Mouse (Mus musculus) MEL (cell line): ENCODE measurements at regions not wholly inside any gene's neighbourhood (a gene's known extent, or its start where the extent isn't known, plus 50 kb on each side); places are given as distances from the start of the nearest gene placed in this dataset.

Experiments used
- DNase-seq: peaks from one replicate; pipeline ENCODE4 v3.0.0; 2011; ENCODE audit warnings: low read depth, low spot score
- H3K27ac ChIP-seq: 2 replicates; pipeline ENCODE4 v1.5.1; 2012; ENCODE audit warnings: low read depth, mild to moderate bottlenecking, control low read depth, low read length, moderate library complexity; ENCODE audit not compliant: control insufficient read depth
- H3K27me3 ChIP-seq, 2 experiments: fragments of 150-350 bp in 1 of 2; sonication (generic) in 1 of 2; 2 replicates each; pipeline ENCODE4 v1.6.1; 2012; ENCODE audit warnings: low read length in 2 of 2, mild to moderate bottlenecking in 2 of 2, improper control_type of control experiment in 1 of 2, moderate library complexity in 1 of 2; ENCODE audit not compliant: insufficient read depth in 2 of 2, control insufficient read depth in 1 of 2
- H3K36me3 ChIP-seq, 2 experiments: 2 replicates each; pipeline ENCODE4 v1.6.1; 2012 to 2014; ENCODE audit warnings: low read length in 2 of 2, improper control_type of control experiment in 1 of 2, inconsistent platforms in 1 of 2, mild to moderate bottlenecking in 1 of 2; ENCODE audit not compliant: insufficient read depth in 2 of 2, control insufficient read depth in 1 of 2
- H3K4me1 ChIP-seq, 2 experiments: fragments of 150-350 bp in 1 of 2; sonication (generic) in 1 of 2; 2 replicates each; pipeline ENCODE4 v1.6.1; 2012; ENCODE audit warnings: low read length in 2 of 2, improper control_type of control experiment in 1 of 2, mild to moderate bottlenecking in 1 of 2; ENCODE audit not compliant: insufficient read depth in 2 of 2, control insufficient read depth in 1 of 2
- H3K4me3 ChIP-seq, 2 experiments: fragments of 150-350 bp in 1 of 2; sonication (generic) in 1 of 2; 2 replicates each; pipeline ENCODE4 v1.5.1; 2012; ENCODE audit warnings: low read depth in 2 of 2, low read length in 2 of 2, mild to moderate bottlenecking in 2 of 2, moderate library complexity in 2 of 2, control low read depth in 1 of 2, improper control_type of control experiment in 1 of 2; ENCODE audit not compliant: control insufficient read depth in 1 of 2, insufficient read depth in 1 of 2
- H3K79me2 ChIP-seq: 2 replicates; pipeline ENCODE4 v1.6.1; 2012; ENCODE audit warnings: mild to moderate bottlenecking, low read length, moderate library complexity; ENCODE audit not compliant: control insufficient read depth, poor library complexity, insufficient read depth
- H3K9ac ChIP-seq: 2 replicates; pipeline ENCODE4 v1.6.1; 2012; ENCODE audit warnings: low read depth, mild to moderate bottlenecking, control low read depth, low read length, moderate library complexity; ENCODE audit not compliant: control insufficient read depth, poor library complexity, severe bottlenecking
- H3K9me3 ChIP-seq: fragments of 150-350 bp; sonication (generic); replicated peaks from 2 replicates; pipeline ENCODE4 v1.6.1; 2012; ENCODE audit warnings: mild to moderate bottlenecking, low read length, improper control_type of control experiment, moderate library complexity; ENCODE audit not compliant: insufficient read depth
- BHLHE40 ChIP-seq: IDR thresholded peaks from 2 replicates; pipeline ENCODE4 v1.6.1; 2012; ENCODE audit warnings: low read depth, mild to moderate bottlenecking, inconsistent platforms, low read length, improper control_type of control experiment, borderline replicate concordance
- CHD1 ChIP-seq: IDR thresholded peaks from 2 replicates; pipeline ENCODE4 v1.6.1; 2012; ENCODE audit warnings: low read depth, mild to moderate bottlenecking, inconsistent platforms, low read length, improper control_type of control experiment
- CTCF ChIP-seq, 3 experiments: IDR thresholded peaks in 2 of 3; conservative IDR thresholded peaks in 1 of 3; 2 replicates each; pipeline ENCODE4 v1.5.1; 2011 to 2012; ENCODE audit warnings: low read length in 3 of 3, low read depth in 2 of 3, mild to moderate bottlenecking in 2 of 3, improper control_type of control experiment in 1 of 3, inconsistent platforms in 1 of 3, mixed read lengths in 1 of 3, moderate library complexity in 1 of 3; ENCODE audit not compliant: control insufficient read depth in 1 of 3, insufficient read depth in 1 of 3, poor library complexity in 1 of 3, severe bottlenecking in 1 of 3
- ELF1 ChIP-seq: IDR thresholded peaks from 2 replicates; pipeline ENCODE4 v1.6.1; 2014; ENCODE audit warnings: low read depth, mild to moderate bottlenecking, inconsistent platforms, low read length, improper control_type of control experiment, moderate library complexity
- EP300 ChIP-seq, 2 experiments: IDR thresholded peaks; 2 replicates each; pipeline ENCODE4 v1.6.1; 2011; ENCODE audit warnings: improper control_type of control experiment in 2 of 2, low read length in 2 of 2, low read depth in 1 of 2, mild to moderate bottlenecking in 1 of 2
- ETS1 ChIP-seq: IDR thresholded peaks from 2 replicates; pipeline ENCODE4 v1.6.1; 2012; ENCODE audit warnings: low read depth, mild to moderate bottlenecking, inconsistent platforms, low read length, improper control_type of control experiment, moderate library complexity
- GABPA ChIP-seq: IDR thresholded peaks from 2 replicates; pipeline ENCODE4 v1.6.1; 2012; ENCODE audit warnings: low read depth, mild to moderate bottlenecking, inconsistent platforms, low read length, improper control_type of control experiment, moderate library complexity
- GATA1 ChIP-seq: IDR thresholded peaks from 2 replicates; pipeline ENCODE4 v1.6.1; 2011; ENCODE audit warnings: low read depth, low read length, improper control_type of control experiment
- HCFC1 ChIP-seq: IDR thresholded peaks from 2 replicates; pipeline ENCODE4 v1.6.1; 2012; ENCODE audit warnings: low read depth, mild to moderate bottlenecking, inconsistent platforms, low read length, improper control_type of control experiment, moderate library complexity
- JUND ChIP-seq: IDR thresholded peaks from 2 replicates; pipeline ENCODE4 v1.6.1; 2011; ENCODE audit warnings: low read depth, mild to moderate bottlenecking, improper control_type of control experiment, low read length
- KAT2A ChIP-seq: conservative IDR thresholded peaks from 2 replicates; pipeline ENCODE4 v1.6.1; 2012; ENCODE audit warnings: low read depth, low read length, improper control_type of control experiment, inconsistent platforms
- MAFK ChIP-seq: IDR thresholded peaks from 2 replicates; pipeline ENCODE4 v1.6.1; 2011; ENCODE audit warnings: low read depth, mild to moderate bottlenecking, low read length, improper control_type of control experiment, borderline replicate concordance
- MAX ChIP-seq: IDR thresholded peaks from 2 replicates; pipeline ENCODE4 v1.6.1; 2011; ENCODE audit warnings: low read length, improper control_type of control experiment
- MAZ ChIP-seq: IDR thresholded peaks from 2 replicates; pipeline ENCODE4 v1.6.1; 2012; ENCODE audit warnings: low read depth, mild to moderate bottlenecking, inconsistent platforms, low read length, improper control_type of control experiment
- MEF2A ChIP-seq: IDR thresholded peaks from 2 replicates; pipeline ENCODE4 v1.6.1; 2014; ENCODE audit warnings: low read depth, mild to moderate bottlenecking, inconsistent platforms, low read length, improper control_type of control experiment; ENCODE audit not compliant: poor library complexity, insufficient replicate concordance, severe bottlenecking; ENCODE audit errors: extremely low read depth
- MXI1 ChIP-seq: IDR thresholded peaks from 2 replicates; pipeline ENCODE4 v1.6.1; 2011; ENCODE audit warnings: mild to moderate bottlenecking, low read depth, low read length, improper control_type of control experiment
- MYC ChIP-seq: IDR thresholded peaks from 2 replicates; pipeline ENCODE4 v1.6.1; 2011; ENCODE audit warnings: low read depth, mild to moderate bottlenecking, low read length, improper control_type of control experiment, moderate library complexity
- NELFE ChIP-seq: IDR thresholded peaks from 2 replicates; pipeline ENCODE4 v1.6.1; 2011; ENCODE audit warnings: low read depth, low read length, improper control_type of control experiment
- NRF1 ChIP-seq: IDR thresholded peaks from 2 replicates; pipeline ENCODE4 v1.6.1; 2014; ENCODE audit warnings: low read depth, mild to moderate bottlenecking, inconsistent platforms, low read length, improper control_type of control experiment, moderate library complexity; ENCODE audit not compliant: poor library complexity, insufficient read depth, severe bottlenecking
- POLR2AphosphoS2 ChIP-seq: IDR thresholded peaks from 2 replicates; pipeline ENCODE4 v1.6.1; 2011; ENCODE audit warnings: low read length, improper control_type of control experiment
- POLR2AphosphoS5 ChIP-seq: IDR thresholded peaks from 2 replicates; pipeline ENCODE4 v1.6.1; 2012; ENCODE audit warnings: low read depth, borderline replicate concordance, mild to moderate bottlenecking, inconsistent platforms, low read length, moderate library complexity, mixed read lengths
- RAD21 ChIP-seq: IDR thresholded peaks from 2 replicates; pipeline ENCODE4 v1.6.1; 2011; ENCODE audit warnings: mild to moderate bottlenecking, low read depth, low read length, improper control_type of control experiment
- RCOR1 ChIP-seq: IDR thresholded peaks from 2 replicates; pipeline ENCODE4 v1.6.1; 2012; ENCODE audit warnings: low read depth, mild to moderate bottlenecking, inconsistent platforms, low read length, improper control_type of control experiment
- SIN3A ChIP-seq: IDR thresholded peaks from 2 replicates; pipeline ENCODE4 v1.6.1; 2012; ENCODE audit warnings: low read length, improper control_type of control experiment, inconsistent platforms
- SMC3 ChIP-seq: IDR thresholded peaks from 2 replicates; pipeline ENCODE4 v1.6.1; 2011; ENCODE audit warnings: low read depth, low read length, improper control_type of control experiment
- TAL1 ChIP-seq: IDR thresholded peaks from 2 replicates; pipeline ENCODE4 v1.6.1; 2012; ENCODE audit warnings: mild to moderate bottlenecking, inconsistent platforms, low read length, moderate library complexity, mixed read lengths
- TBP ChIP-seq: IDR thresholded peaks from 2 replicates; pipeline ENCODE4 v1.8.0; 2011; ENCODE audit warnings: low read depth, low read length, improper control_type of control experiment
- TCF12 ChIP-seq: IDR thresholded peaks from 2 replicates; pipeline ENCODE4 v1.6.1; 2014; ENCODE audit warnings: low read depth, mild to moderate bottlenecking, inconsistent platforms, low read length, improper control_type of control experiment, moderate library complexity
- UBTF ChIP-seq: IDR thresholded peaks from 2 replicates; pipeline ENCODE4 v1.6.1; 2012; ENCODE audit warnings: low read depth, mild to moderate bottlenecking, inconsistent platforms, low read length, improper control_type of control experiment, moderate library complexity, borderline replicate concordance; ENCODE audit not compliant: insufficient read depth
- USF1 ChIP-seq: IDR thresholded peaks from 2 replicates; pipeline ENCODE4 v1.6.1; 2014; ENCODE audit warnings: low read depth, mild to moderate bottlenecking, inconsistent platforms, low read length, improper control_type of control experiment, moderate library complexity
- ZC3H11A ChIP-seq: IDR thresholded peaks from 2 replicates; pipeline ENCODE4 v1.6.1; 2012; ENCODE audit warnings: low read depth, mild to moderate bottlenecking, inconsistent platforms, low read length, improper control_type of control experiment
- ZKSCAN1 ChIP-seq: IDR thresholded peaks from 2 replicates; pipeline ENCODE4 v1.6.1; 2012; ENCODE audit warnings: low read depth, mild to moderate bottlenecking, inconsistent platforms, low read length, improper control_type of control experiment, moderate library complexity
- ZMIZ1 ChIP-seq: IDR thresholded peaks from 2 replicates; pipeline ENCODE4 v1.6.1; 2012; ENCODE audit warnings: low read depth, mild to moderate bottlenecking, inconsistent platforms, low read length, improper control_type of control experiment, moderate library complexity
- ZNF384 ChIP-seq: IDR thresholded peaks from 2 replicates; pipeline ENCODE4 v1.6.1; 2012; ENCODE audit warnings: low read depth, mild to moderate bottlenecking, inconsistent platforms, low read length, improper control_type of control experiment

GRCm38 (mm10) chr1:69340481-69340880 is 232.6 kb upstream of the Erbb4 start:
- 0 out of 4 replicates have a peak, but pooled peaks cover 0 to 6% of the 10 kb centered on the region in 2 experiments for H3K4me1 ChIP-seq

DNA sequence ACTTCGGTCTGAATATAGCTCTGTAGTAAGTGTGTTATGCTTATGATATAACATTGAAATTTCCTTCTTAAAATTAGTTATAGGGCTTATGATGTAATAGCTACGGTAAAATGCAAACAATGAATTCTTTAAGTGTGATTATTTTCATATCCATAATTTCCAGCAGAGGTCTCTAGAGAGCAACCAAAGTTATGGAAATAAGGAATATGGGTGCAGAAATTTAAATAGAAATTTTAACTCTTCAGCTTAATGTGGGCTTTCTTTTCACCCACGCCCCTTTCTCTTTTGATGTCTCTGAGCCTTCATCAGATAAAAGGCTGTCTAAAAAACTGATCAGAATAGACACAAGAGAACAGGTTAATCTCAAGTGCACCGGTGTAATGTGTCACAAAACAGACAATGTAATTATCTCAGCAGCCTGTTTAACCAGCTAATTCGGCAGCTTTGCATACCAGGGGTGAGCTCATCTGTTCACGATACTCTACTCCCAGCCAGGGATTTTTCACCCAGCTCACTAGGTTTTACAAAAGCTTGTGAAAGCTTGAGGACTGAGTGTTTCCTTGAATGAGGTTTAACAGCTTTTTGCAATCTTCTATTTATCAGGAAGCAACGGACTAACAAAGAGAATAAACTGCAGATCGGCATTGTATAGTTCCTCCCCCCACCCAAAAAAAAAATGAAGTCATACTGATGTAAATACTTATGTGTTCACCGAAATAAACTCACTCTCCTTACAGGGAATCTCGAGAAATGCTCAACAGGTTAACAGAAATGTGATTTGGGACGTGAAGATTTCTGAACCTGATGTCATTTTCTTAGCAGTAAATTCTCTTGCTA is 223.8 kb upstream of the Erbb4 start:
- Histone ChIP-seq H3K4me1 (no peaks in the 10 kb centered on the region), H3K27ac (no peak overlapping the region), H3K9ac (peak overlapping the region; percentile 43), H3K79me2 (no peaks in the 10 kb centered on the region), H3K27me3 (no peaks in the 10 kb centered on the region), H3K36me3 (0 out of 4 replicates have a peak, but pooled peaks cover 0 to 3% of the 10 kb centered on the region in 2 experiments), H3K9me3 (no peaks in the 10 kb centered on the region), H3K4me3 (peak overlapping the region; percentile 39 to 41)
- peak; percentile 70 for DNase-seq
- TF ChIP-seq JUND (no peak), NRF1 (no peak), POLR2AphosphoS2 (no peak), ZC3H11A (peak; percentile 89), TAL1 (no peak), ZMIZ1 (no peak), ETS1 (no peak), BHLHE40 (no peak), SMC3 (peak; percentile 90), SIN3A (peak; percentile 54), CTCF (IDR thresholded peaks at IDR 0.05 in 2 of 3, conservative IDR thresholded peaks at IDR 0.05 in 1 of 3; ENCODE audit: control insufficient read depth in 1 of 3, insufficient read depth in 1 of 3, low read depth in 2 of 3, low read length in 3 of 3, poor library complexity in 1 of 3, severe bottlenecking in 1 of 3) (peak; percentile 31 to 73 (median 39); a peak in 5 of 6 replicates), MAX (no peak), RCOR1 (no peak), HCFC1 (no peak), EP300 (IDR thresholded peaks at IDR 0.05; ENCODE audit: low read depth in 1 of 2, low read length in 2 of 2) (no peak; a peak in 1 of 4 replicates), ZKSCAN1 (no peak), POLR2AphosphoS5 (no peak), MEF2A (no peak), USF1 (no peak), KAT2A (no peak), RAD21 (peak; percentile 93)

More at GRCm38 (mm10) chr1:69340481-69340880, 232.6 kb upstream of the Erbb4 start:
- Histone ChIP-seq H3K27me3 (no peaks in the 10 kb centered on the region), H3K27ac (no peak overlapping the region), H3K9me3 (no peaks in the 10 kb centered on the region), H3K79me2 (no peaks in the 10 kb centered on the region), H3K36me3 (peaks cover 0 to 7% of the 10 kb centered on the region in 2 experiments; a peak in 2 of 4 replicates), H3K9ac (no peak overlapping the region), H3K4me3 (no peak overlapping the region)
- TF ChIP-seq CTCF (IDR thresholded peaks at IDR 0.05 in 2 of 3, conservative IDR thresholded peaks at IDR 0.05 in 1 of 3; ENCODE audit: control insufficient read depth in 1 of 3, insufficient read depth in 1 of 3, low read depth in 2 of 3, low read length in 3 of 3, poor library complexity in 1 of 3, severe bottlenecking in 1 of 3) (no peak), MAFK (no peak), MAZ (no peak), TCF12 (no peak), MXI1 (no peak), GATA1 (no peak), UBTF (no peak), CHD1 (no peak), ELF1 (no peak), MYC (no peak), TBP (no peak), GABPA (no peak), TAL1 (no peak), BHLHE40 (no peak), KAT2A (no peak), NELFE (no peak), ZNF384 (no peak), SIN3A (no peak)
- no peak for DNase-seq
